Mouse (Mus musculus) gastrocnemius, postnatal 10 days (tissue): ENCODE results near the gene Hpse2. TPM values are rescaled to one million over a fixed set of nuclear protein-coding genes. Genes with fewer than 3 reads are reported as not detected.
"Not testable (repeated sequence)": the region's sequence is repeated elsewhere in the genome, so short reads cannot be mapped to it uniquely, and the experiment has no call there.

ENCODE experiments used
- DNase-seq: peaks from one replicate; pipeline ENCODE4 v3.0.0; 2021; ENCODE audit warnings: mixed read lengths
- long read RNA-seq, 2 experiments: library from polyadenylated mRNA; stranded (forward); transcript quantifications; one replicate each; pipeline ENCODE4 v2.0.0; 2021
- total RNA-seq, 2 experiments: library from RNA; stranded (reverse); gene quantifications; 2 replicates each; pipeline ENCODE4 v1.2.3; 2021

Hpse2 gene
- under 1 TPM; 0.09 to 0.16 TPM for total RNA-seq
- long read RNA-seq, experiment 1: 0 reads
- long read RNA-seq, experiment 2: 0 reads

- DNase-seq: no peak
Observed at GRCm38 (mm10) chr19:43388017-43388904, at the start of gene Hpse2. TSS of gene Hpse2 (minus strand) at chr19:43388355.

- no peak for DNase-seq
Observed at GRCm38 (mm10) chr19:43427446-43428224, 39.5 kb upstream of the Hpse2 start.

- no peak for DNase-seq
Observed at GRCm38 (mm10) chr19:43424082-43424481, 35.9 kb upstream of the Hpse2 start.

GRCm38 (mm10) chr19:43420506-43420905 lies 32.4 kb upstream of the Hpse2 start:
- DNase-seq: no peak

GRCm38 (mm10) chr19:43415565-43415964 lies 27.4 kb upstream of the Hpse2 start:
- DNase-seq: no peak

GRCm38 (mm10) chr19:43407181-43407580 lies 19.0 kb upstream of the Hpse2 start:
- DNase-seq: no peak

GRCm38 (mm10) chr19:43396327-43396726 lies 8.2 kb upstream of the Hpse2 start:
- peak; percentile 21 for DNase-seq

- no peak for DNase-seq
Observed at GRCm38 (mm10) chr19:43387071-43387770, 934 bp downstream of the Hpse2 start.

GRCm38 (mm10) chr19:43386041-43386952 lies 1.9 kb downstream of the Hpse2 start:
- peak; percentile 6 for DNase-seq

- DNase-seq: no peak
Observed at GRCm38 (mm10) chr19:43385451-43385850, 2.7 kb downstream of the Hpse2 start.

GRCm38 (mm10) chr19:43384978-43385431 lies 3.1 kb downstream of the Hpse2 start:
- peak; percentile 12 for DNase-seq

GRCm38 (mm10) chr19:43384346-43384977 lies 3.7 kb downstream of the Hpse2 start:
- DNase-seq: no peak

- no peak for DNase-seq
Observed at GRCm38 (mm10) chr19:43358830-43359229, 29.3 kb downstream of the Hpse2 start.

GRCm38 (mm10) chr19:43311125-43311524 lies 77.0 kb downstream of the Hpse2 start:
- DNase-seq: no peak

- no peak for DNase-seq
Observed at GRCm38 (mm10) chr19:43306756-43307155, 81.4 kb downstream of the Hpse2 start.

- DNase-seq: not testable (repeated sequence)
Observed at GRCm38 (mm10) chr19:43281336-43281735, 106.8 kb downstream of the Hpse2 start.

GRCm38 (mm10) chr19:43243993-43244392 lies 144.2 kb downstream of the Hpse2 start:
- DNase-seq: no peak

GRCm38 (mm10) chr19:43231711-43232110 lies 156.4 kb downstream of the Hpse2 start:
- DNase-seq: no peak

- no peak for DNase-seq
Observed at GRCm38 (mm10) chr19:43193562-43193961, 194.6 kb downstream of the Hpse2 start.

- DNase-seq: no peak
Observed at GRCm38 (mm10) chr19:43175437-43175965, 212.7 kb downstream of the Hpse2 start.
